Mouse (Mus musculus): ENCODE results near the gene Thada.

- TF ChIP-seq CTCF (IDR thresholded peaks at IDR 0.05; ENCODE audit: low read depth), result no peak
- no peak for TF ChIP-seq EP300 (optimal IDR thresholded peaks at IDR 0.05)
Measured at GRCm38 (mm10) chr17:84165735-84166134, 300.3 kb downstream of the Thada start.

All from stomach, postnatal 0 days (tissue).